In the genomic region with DNA sequence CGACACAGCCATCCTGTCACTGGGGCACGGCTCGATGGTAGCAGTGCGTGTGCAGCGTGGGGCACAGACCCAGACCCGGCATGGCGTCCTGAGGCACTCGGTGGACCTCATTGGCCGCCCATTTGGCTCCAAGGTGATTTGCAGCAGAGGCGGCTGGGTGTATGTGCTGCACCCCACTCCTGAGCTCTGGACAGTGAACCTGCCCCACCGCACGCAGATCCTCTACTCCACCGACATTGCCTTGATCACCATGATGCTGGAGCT, we compare ENCODE assay signal across 8 mouse cellular contexts. TPM values are rescaled to one million over a fixed set of nuclear protein-coding genes. Genes with fewer than 3 reads are reported as not detected.
DNase-seq lines count a peak whose midpoint lies in the region; ATAC-seq and TF ChIP-seq lines count a peak whose summit lies in the region.

No protein-coding gene starts in this region.

- TF ChIP-seq POLR2A in kidney, adult 2 months (IDR thresholded peaks at IDR 0.05; ENCODE audit: low read depth, low read length), result no peak

- TF ChIP-seq CTCF in kidney, adult 2 months (conservative IDR thresholded peaks at IDR 0.05; ENCODE audit: insufficient read depth, insufficient read length, low read depth, low read length), result no peak

- peak overlapping the region; percentile 88 for H3K9ac ChIP-seq in hindbrain, embryonic 13.5 days
- peak overlapping the region; percentile 79 for H3K9ac ChIP-seq in midbrain, embryonic 13.5 days (replicated peaks)

- no peaks in the 10 kb centered on the region for H3K36me3 ChIP-seq in kidney, adult 2 months (ENCODE audit: control insufficient read depth, insufficient read depth, low read length)
- H3K36me3 ChIP-seq in hindbrain, embryonic 13.5 days, result peaks cover 29% of the 10 kb centered on the region
- peaks cover 29% of the 10 kb centered on the region for H3K36me3 ChIP-seq in midbrain, embryonic 13.5 days

- no peaks in the 10 kb centered on the region for H3K9me3 ChIP-seq in hindbrain, embryonic 13.5 days
- no peaks in the 10 kb centered on the region for H3K9me3 ChIP-seq in midbrain, embryonic 13.5 days

- ATAC-seq in hindbrain, embryonic 13.5 days (ENCODE audit: low FRiP score), result no peak
- peak; percentile 6; the same call in 1 of the 2 replicates for ATAC-seq in midbrain, embryonic 13.5 days

- H3K27me3 ChIP-seq in kidney, adult 2 months (replicated peaks; ENCODE audit: control insufficient read depth, insufficient read depth, low read length), result no peaks in the 10 kb centered on the region
- peaks cover 11% of the 10 kb centered on the region for H3K27me3 ChIP-seq in hindbrain, embryonic 13.5 days
- H3K27me3 ChIP-seq in midbrain, embryonic 13.5 days, result peaks cover 5% of the 10 kb centered on the region

- no peak for DNase-seq in kidney, adult 2 months
- DNase-seq in kidney, postnatal 25 days, result no peak
- no peak for DNase-seq in layer of hippocampus, postnatal 36 days
- DNase-seq in frontal cortex, postnatal 10 days (ENCODE audit: low spot score in 2 of 2), result no peak
- DNase-seq in thymus, postnatal 36 days, result no peak

- H3K4me2 ChIP-seq in hindbrain, embryonic 13.5 days, result peak overlapping the region; percentile 99
- H3K4me2 ChIP-seq in midbrain, embryonic 13.5 days (replicated peaks), result peak overlapping the region; percentile 88

- peak overlapping the region; percentile 74 for H3K4me3 ChIP-seq in kidney, adult 2 months (ENCODE audit: insufficient read depth, low read depth, low read length)
- H3K4me3 ChIP-seq in brown adipose tissue, adult 24 weeks (ENCODE audit: insufficient read depth, low read depth, low read length), result peak overlapping the region; percentile 81
- H3K4me3 ChIP-seq in hindbrain, embryonic 13.5 days, result peak overlapping the region; percentile 90
- peak overlapping the region; percentile 63 for H3K4me3 ChIP-seq in midbrain, embryonic 13.5 days (replicated peaks)

- peaks cover 14% of the 10 kb centered on the region for H3K4me1 ChIP-seq in kidney, adult 2 months (ENCODE audit: control insufficient read depth, insufficient read depth, low read length)
- peaks cover 15% of the 10 kb centered on the region for H3K4me1 ChIP-seq in brown adipose tissue, adult 24 weeks (ENCODE audit: control insufficient read depth, insufficient read depth, insufficient read length, low read length)
- peaks cover 25% of the 10 kb centered on the region for H3K4me1 ChIP-seq in hindbrain, embryonic 13.5 days (replicated peaks)
- H3K4me1 ChIP-seq in midbrain, embryonic 13.5 days (replicated peaks), result peaks cover 24% of the 10 kb centered on the region

- no peak overlapping the region for H3K27ac ChIP-seq in kidney, adult 2 months (ENCODE audit: insufficient read depth, low read depth, low read length)
- no peak overlapping the region for H3K27ac ChIP-seq in brown adipose tissue, adult 24 weeks (replicated peaks; ENCODE audit: low read depth, low read length)
- H3K27ac ChIP-seq in hindbrain, embryonic 13.5 days, result no peak overlapping the region
- H3K27ac ChIP-seq in midbrain, embryonic 13.5 days, result no peak overlapping the region

- WGBS in kidney, adult 2 months, result 5% methylated on average over 13 of the region's 13 CpGs
- 8% methylated on average over 13 of the region's 13 CpGs for WGBS in hindbrain, embryonic 13.5 days
- WGBS in midbrain, embryonic 13.5 days, result 4% methylated on average over 13 of the region's 13 CpGs

RNA-seq across cellular contexts. Expression of a gene that starts 0.7 kb away (rescaled TPM):
- 12.4 and 16.9 TPM in 2 replicates for polyA plus RNA-seq in kidney, adult 2 months (2012; rRNA removed)
- 2.9 and 3.2 TPM in 2 replicates for polyA plus RNA-seq in brown adipose tissue, adult 24 weeks (2012; ENCODE audit: insufficient read depth, insufficient read length, missing spikeins)
- polyA plus RNA-seq in hindbrain, embryonic 13.5 days (2015; fragmentation: Nextera tagmentation; extraction: Ambion mirVana), result 8.6 and 9.3 TPM in 2 replicates
- 9.0 and 9.4 TPM in 2 replicates for polyA plus RNA-seq in midbrain, embryonic 13.5 days (2015; fragmentation: Nextera tagmentation; extraction: Ambion mirVana)
- total RNA-seq in layer of hippocampus, postnatal 36 days (2021), result 10 to 100 TPM; 16.1 to 17.4 TPM

RNA-seq across cellular contexts. Expression of a gene that starts 6.5 kb away (rescaled TPM):
- polyA plus RNA-seq in kidney, adult 2 months (2012; rRNA removed), result 280 and 340 TPM in 2 replicates
- 20.8 and 30.3 TPM in 2 replicates for polyA plus RNA-seq in brown adipose tissue, adult 24 weeks (2012; ENCODE audit: insufficient read depth, insufficient read length, missing spikeins)
- polyA plus RNA-seq in hindbrain, embryonic 13.5 days (2015; fragmentation: Nextera tagmentation; extraction: Ambion mirVana), result 1,675 and 1,703 TPM in 2 replicates
- 1,952 and 2,005 TPM in 2 replicates for polyA plus RNA-seq in midbrain, embryonic 13.5 days (2015; fragmentation: Nextera tagmentation; extraction: Ambion mirVana)
- 1,000 to 10,000 TPM; 1,201 to 1,207 TPM for total RNA-seq in layer of hippocampus, postnatal 36 days (2021)

RNA-seq across cellular contexts. Expression of a gene that starts 34.5 kb away (rescaled TPM):
- polyA plus RNA-seq in kidney, adult 2 months (2012; rRNA removed), result 11.3 and 14.6 TPM in 2 replicates
- 16.2 and 18.1 TPM in 2 replicates for polyA plus RNA-seq in brown adipose tissue, adult 24 weeks (2012; ENCODE audit: insufficient read depth, insufficient read length, missing spikeins)
- 65.3 and 67.9 TPM in 2 replicates for polyA plus RNA-seq in hindbrain, embryonic 13.5 days (2015; fragmentation: Nextera tagmentation; extraction: Ambion mirVana)
- polyA plus RNA-seq in midbrain, embryonic 13.5 days (2015; fragmentation: Nextera tagmentation; extraction: Ambion mirVana), result 63.9 and 68.2 TPM in 2 replicates
- total RNA-seq in layer of hippocampus, postnatal 36 days (2021), result 10 to 100 TPM; 50.1 to 51.3 TPM

RNA-seq across cellular contexts. Expression of a gene that starts 34.5 kb away (rescaled TPM):
- polyA plus RNA-seq in kidney, adult 2 months (2012; rRNA removed), result 63.8 and 68.4 TPM in 2 replicates
- polyA plus RNA-seq in brown adipose tissue, adult 24 weeks (2012; ENCODE audit: insufficient read depth, insufficient read length, missing spikeins), result 123 and 134 TPM in 2 replicates
- polyA plus RNA-seq in hindbrain, embryonic 13.5 days (2015; fragmentation: Nextera tagmentation; extraction: Ambion mirVana), result 55.1 and 62.1 TPM in 2 replicates
- 59.5 and 59.6 TPM in 2 replicates for polyA plus RNA-seq in midbrain, embryonic 13.5 days (2015; fragmentation: Nextera tagmentation; extraction: Ambion mirVana)
- 10 to 100 TPM; 35.7 to 37.9 TPM for total RNA-seq in layer of hippocampus, postnatal 36 days (2021)
